Mouse (Mus musculus) urinary bladder, adult 18-20 months (tissue): ENCODE data around the gene Pear1.

Experiments
- DNase-seq, 2 experiments: peaks; one replicate each; pipeline ENCODE4 v3.0.0; 2022; ENCODE audit warnings: low spot score in 2 of 2, mixed read lengths in 2 of 2

The Pear1 gene

GRCm38 (mm10) chr3:87726191-87726590, 97.9 kb downstream of the Pear1 start:
- DNase-seq = no peak

- DNase-seq = no peak
These were observed 98.5 kb downstream of the Pear1 start for GRCm38 (mm10) chr3:87725396-87726160.

- no peak for DNase-seq
These were observed 99.5 kb downstream of the Pear1 start for GRCm38 (mm10) chr3:87724556-87724955.

- DNase-seq = no peak
These were observed 105.6 kb downstream of the Pear1 start for GRCm38 (mm10) chr3:87718525-87718924.
